Mouse (Mus musculus) C2C12 (cell line): ENCODE results near the gene Gm9.
"Not testable (repeated sequence)": the region's sequence is repeated elsewhere in the genome, so short reads cannot be mapped to it uniquely, and the experiment has no call there.

Source experiments
- CEBPB ChIP-seq: IDR thresholded peaks from one replicate; pipeline ENCODE4 v1.6.1; 2011; ENCODE audit warnings: low read depth, mild to moderate bottlenecking, control low read depth, moderate library complexity
- CTCF ChIP-seq: IDR thresholded peaks from one replicate; pipeline ENCODE4 v1.5.1; 2011; ENCODE audit not compliant: control insufficient read depth, insufficient read depth, insufficient read length
- FOSL1 ChIP-seq: IDR thresholded peaks from one replicate; pipeline ENCODE4 v1.8.0; 2011; ENCODE audit warnings: mild to moderate bottlenecking, low read length; ENCODE audit not compliant: poor library complexity, insufficient read depth, severe bottlenecking
- MAX ChIP-seq: IDR thresholded peaks from one replicate; pipeline ENCODE4 v1.6.1; 2011; ENCODE audit warnings: mild to moderate bottlenecking, control low read depth
- MYOD1 ChIP-seq: IDR thresholded peaks from one replicate; pipeline ENCODE4 v1.6.1; 2011; ENCODE audit warnings: low read depth; ENCODE audit not compliant: control insufficient read depth, insufficient read length
- MYOG ChIP-seq: IDR thresholded peaks from one replicate; pipeline ENCODE4 v1.6.1; 2011; ENCODE audit not compliant: control insufficient read depth, insufficient read length; ENCODE audit errors: extremely low read depth
- USF1 ChIP-seq: IDR thresholded peaks from one replicate; pipeline ENCODE4 v1.6.1; 2011; ENCODE audit warnings: low read depth, mild to moderate bottlenecking, control low read depth, moderate library complexity

DNA sequence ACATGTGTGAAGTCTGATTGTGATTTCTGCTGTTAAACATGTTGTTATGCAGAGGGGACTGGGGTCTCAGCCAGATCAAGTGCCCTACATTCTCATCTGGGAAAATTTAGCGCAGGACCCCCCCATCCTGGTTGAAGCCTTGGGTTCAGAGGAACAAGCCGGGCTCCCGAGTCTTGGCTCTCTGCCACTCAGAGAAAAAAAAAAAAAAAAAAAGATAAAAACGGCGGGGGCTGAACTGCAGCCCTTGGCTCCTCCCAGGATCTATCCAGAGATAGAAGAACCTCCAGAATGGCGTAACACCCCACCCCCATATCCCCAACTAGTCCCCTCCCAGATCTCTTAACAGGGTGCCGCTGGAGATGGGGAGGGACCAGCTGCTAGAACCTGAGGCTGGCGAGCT lies 26.4 kb downstream of the Gm9 start:
- not testable (repeated sequence) for TF ChIP-seq USF1, CTCF, MAX, MYOG, FOSL1, MYOD1, CEBPB
